Mouse (Mus musculus) lung, embryonic 14.5 days (tissue): ENCODE results near the gene St3gal3. TPM values are rescaled to one million over a fixed set of nuclear protein-coding genes. Genes with fewer than 3 reads are reported as not detected.

Source experiments
- ATAC-seq: fragments of 200-750 bp; cut with Nextera tagmentation; 2 replicates; pipeline ENCODE4 v1.8.0; 2017; ENCODE audit warnings: mild to moderate bottlenecking, moderate TSS enrichment, moderate library complexity; ENCODE audit not compliant: insufficient read depth
- DNase-seq: peaks from one replicate; pipeline ENCODE4 v3.0.0-alpha.2; 2015
- H3K27ac ChIP-seq: fragments of 300-500 bp; sonication (generic); 2 replicates; pipeline ENCODE4 v1.5.1; 2014; ENCODE audit warnings: low read depth, mild to moderate bottlenecking, moderate library complexity
- H3K27me3 ChIP-seq: fragments of 300-500 bp; sonication (generic); 2 replicates; pipeline ENCODE4 v1.6.1; 2014; ENCODE audit warnings: low read length, control low read depth; ENCODE audit not compliant: insufficient read depth
- H3K36me3 ChIP-seq: fragments of 300-500 bp; sonication (generic); 2 replicates; pipeline ENCODE4 v1.6.1; 2014; ENCODE audit warnings: control low read depth; ENCODE audit not compliant: insufficient read depth
- H3K4me1 ChIP-seq: fragments of 300-500 bp; sonication (generic); 2 replicates; pipeline ENCODE4 v1.6.1; 2014; ENCODE audit warnings: antibody characterized with exemption, control low read depth; ENCODE audit not compliant: insufficient read depth
- H3K4me2 ChIP-seq: fragments of 300-500 bp; sonication (generic); 2 replicates; pipeline ENCODE4 v1.6.1; 2014; ENCODE audit warnings: mild to moderate bottlenecking
- H3K4me3 ChIP-seq: fragments of 300-500 bp; sonication (generic); 2 replicates; pipeline ENCODE4 v1.5.1; 2014; ENCODE audit warnings: low read depth, low read length
- H3K9ac ChIP-seq: fragments of 300-500 bp; sonication (generic); 2 replicates; pipeline ENCODE4 v1.6.1; 2014
- H3K9me3 ChIP-seq: fragments of 300-500 bp; sonication (generic); 2 replicates; pipeline ENCODE4 v1.6.1; 2016; ENCODE audit warnings: low read depth, low read length, control low read depth
- CTCF ChIP-seq: IDR thresholded peaks from 2 replicates; pipeline ENCODE4 v1.5.1; 2016; ENCODE audit warnings: antibody characterized with exemption, low read depth
- WGBS: fragments of 180-500 bp; shearing (Covaris S2); extraction: QIAGEN DNeasy Blood & Tissue Kit; methylation state at CpG from one replicate; pipeline ENCODE4 v1.1.7; 2014; 5-methylcytosine and 5-hydroxymethylcytosine counted together
- polyA plus RNA-seq: library from polyadenylated mRNA; unstranded; fragments of >200 nt; fragmentation: Nextera tagmentation; extraction: Ambion mirVana; gene quantifications from 2 replicates; pipeline ENCODE4 v1.2.1, GENCODE M21; 2014

Gene St3gal3
- polyA plus RNA-seq, 1 experiment from 2014 or later: 6.3 TPM

DNA sequence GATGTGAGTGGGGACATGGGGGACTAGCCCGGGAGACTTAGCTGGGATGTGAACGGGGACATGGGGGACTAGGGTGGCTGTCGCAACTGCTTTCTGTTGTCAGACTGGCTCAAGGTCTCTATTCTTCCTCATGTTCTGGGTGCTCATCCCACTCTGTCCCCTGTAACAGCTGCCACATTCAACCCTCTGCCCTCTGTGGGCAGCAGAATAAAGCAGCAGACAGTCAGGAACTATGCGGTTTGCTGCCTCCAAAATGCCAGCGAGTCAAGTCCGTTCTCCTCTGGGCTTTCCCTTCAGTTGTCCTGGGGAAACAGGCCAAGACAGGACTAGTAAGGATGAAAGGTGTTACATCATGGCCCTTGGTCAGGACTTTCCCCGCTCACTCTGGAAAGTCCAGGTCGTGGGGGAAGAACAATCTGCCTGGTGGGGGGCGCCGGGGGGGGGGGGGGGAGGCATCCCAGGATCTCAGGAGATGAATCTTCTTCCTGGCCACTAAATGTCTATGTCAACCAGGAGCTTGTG is 14.4 kb upstream of the St3gal3 start:
- no peaks in the 10 kb centered on the region for H3K4me1 ChIP-seq
- no peak for TF ChIP-seq CTCF
- H3K27me3 ChIP-seq: no peaks in the 10 kb centered on the region
- H3K27ac ChIP-seq: no peak overlapping the region
- no peak overlapping the region for H3K4me3 ChIP-seq
- 87% methylated on average over 10 of the region's 10 CpGs for WGBS
- no peak overlapping the region for H3K9ac ChIP-seq
- H3K4me2 ChIP-seq: no peak overlapping the region
- H3K36me3 ChIP-seq: peaks cover 100% of the 10 kb centered on the region
- no peaks in the 10 kb centered on the region for H3K9me3 ChIP-seq
- ATAC-seq: no peak
- DNase-seq: no peak

DNA sequence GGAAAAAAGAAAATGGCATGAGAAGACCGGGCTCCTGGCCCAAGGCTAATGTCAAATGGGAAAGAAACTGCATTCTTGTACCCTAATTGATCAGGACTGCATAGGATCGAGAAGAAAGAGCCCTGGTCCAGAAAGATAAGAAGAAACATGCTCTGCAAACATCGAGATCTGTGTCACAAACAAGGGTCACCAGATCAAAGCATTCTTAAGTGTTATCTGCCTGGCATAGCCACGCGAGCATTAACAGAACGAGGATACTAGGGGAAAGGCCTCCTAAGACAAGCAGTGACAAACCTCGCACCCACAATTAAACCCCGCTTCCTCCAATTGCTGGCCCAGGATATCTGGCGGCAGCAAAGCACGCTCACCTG is 13.6 kb upstream of the St3gal3 start:
- Histone ChIP-seq H3K4me2 (no peak overlapping the region), H3K4me3 (no peak overlapping the region), H3K9ac (no peak overlapping the region), H3K27me3 (no peaks in the 10 kb centered on the region), H3K36me3 (peaks cover 100% of the 10 kb centered on the region), H3K4me1 (no peaks in the 10 kb centered on the region), H3K9me3 (no peaks in the 10 kb centered on the region), H3K27ac (no peak overlapping the region)
- WGBS: 54% methylated on average over 10 of the region's 10 CpGs
- ATAC-seq (no peak), DNase-seq (no peak)
- no peak for TF ChIP-seq CTCF

DNA sequence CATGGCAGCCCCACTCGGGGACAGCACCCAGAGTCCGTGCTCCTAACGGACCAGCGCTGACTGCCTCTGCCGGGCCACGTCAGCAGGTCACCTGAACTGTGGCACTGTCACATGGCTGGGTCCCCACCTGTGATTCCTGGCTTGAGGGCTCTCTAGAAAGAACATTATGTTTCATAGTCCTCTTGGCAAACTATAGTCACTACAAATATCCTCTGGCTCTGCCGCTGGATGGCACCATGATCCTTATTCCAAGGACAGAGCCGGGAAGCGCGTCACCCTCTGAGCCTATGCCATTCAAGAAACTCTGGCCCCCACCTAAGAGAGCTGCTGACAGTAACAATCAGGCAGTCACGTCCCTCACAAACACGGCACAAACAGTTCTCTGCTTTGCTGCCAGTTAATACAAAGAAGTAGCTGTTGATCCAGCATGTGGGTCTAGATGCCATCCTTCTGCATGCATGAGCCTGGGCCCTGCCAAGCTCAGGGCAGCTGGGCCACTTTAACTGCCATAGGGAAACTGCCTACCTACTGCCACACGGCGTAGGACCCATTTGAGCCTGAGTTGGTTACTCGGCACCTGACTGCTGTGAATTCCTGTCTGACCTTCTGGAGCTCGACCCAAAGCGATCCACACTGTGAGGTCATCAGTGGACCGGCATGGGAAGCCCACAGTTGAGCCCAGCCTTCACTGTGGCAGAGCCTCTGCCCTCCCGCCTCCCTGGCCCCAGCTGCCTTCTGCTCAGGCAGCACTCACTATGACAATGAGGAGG is 13.0 kb upstream of the St3gal3 start:
- H3K27ac ChIP-seq: no peak overlapping the region
- H3K9ac ChIP-seq: no peak overlapping the region
- ATAC-seq (no peak), DNase-seq (no peak)
- no peaks in the 10 kb centered on the region for H3K27me3 ChIP-seq
- H3K4me1 ChIP-seq: no peaks in the 10 kb centered on the region
- TF ChIP-seq CTCF: no peak
- H3K9me3 ChIP-seq: no peaks in the 10 kb centered on the region
- H3K4me2 ChIP-seq: no peak overlapping the region
- 89% methylated on average over 19 of the region's 19 CpGs for WGBS
- no peak overlapping the region for H3K4me3 ChIP-seq
- H3K36me3 ChIP-seq: peaks cover 100% of the 10 kb centered on the region

DNA sequence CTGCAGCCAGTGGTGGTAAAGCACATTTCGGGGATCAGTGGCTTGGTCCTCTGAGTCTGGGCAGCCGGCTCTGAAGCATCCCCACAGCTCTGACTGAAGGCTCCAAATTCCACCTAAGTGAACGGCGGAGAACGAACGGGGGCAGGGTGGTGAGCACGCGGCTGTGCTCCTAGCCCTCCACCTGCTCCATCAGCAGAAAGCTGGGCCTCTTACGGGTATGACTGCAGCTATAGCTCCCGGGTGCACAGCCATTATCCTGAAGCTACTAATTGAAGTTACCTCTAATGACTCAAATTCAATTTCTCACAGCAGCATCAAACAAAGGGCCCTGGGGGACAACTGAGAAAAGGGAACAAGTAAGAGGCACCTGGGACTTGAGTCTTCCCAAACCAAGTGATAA is 12.4 kb upstream of the St3gal3 start:
- H3K36me3 ChIP-seq: peaks cover 100% of the 10 kb centered on the region
- no peaks in the 10 kb centered on the region for H3K9me3 ChIP-seq
- H3K27ac ChIP-seq: no peak overlapping the region
- no peak overlapping the region for H3K9ac ChIP-seq
- no peak overlapping the region for H3K4me2 ChIP-seq
- 84% methylated on average over 10 of the region's 10 CpGs for WGBS
- no peaks in the 10 kb centered on the region for H3K4me1 ChIP-seq
- no peaks in the 10 kb centered on the region for H3K27me3 ChIP-seq
- TF ChIP-seq CTCF: no peak
- DNase-seq: no peak
- H3K4me3 ChIP-seq: no peak overlapping the region
- ATAC-seq: no peak

DNA sequence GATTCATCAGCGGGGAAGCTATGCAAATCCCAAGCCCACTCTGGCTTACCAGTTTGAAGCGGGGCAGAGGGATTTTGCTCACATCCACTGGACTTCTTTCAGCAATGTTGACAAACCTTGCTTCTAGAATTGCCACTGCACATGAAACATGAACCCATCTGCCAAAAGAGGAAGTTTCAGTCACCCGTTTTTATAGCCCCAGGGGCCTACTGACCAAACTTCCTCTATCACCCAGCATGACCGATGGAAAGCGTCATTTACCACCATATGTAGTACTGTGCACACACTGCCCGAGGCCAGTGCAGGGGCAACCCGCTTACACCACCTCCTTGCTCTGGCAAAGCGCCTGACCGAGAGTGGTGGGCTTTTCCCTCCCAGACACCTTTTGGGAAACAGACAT is 9.6 kb upstream of the St3gal3 start:
- TF ChIP-seq CTCF: no peak
- Histone ChIP-seq H3K9me3 (no peaks in the 10 kb centered on the region), H3K27me3 (no peaks in the 10 kb centered on the region), H3K36me3 (peaks cover 97% of the 10 kb centered on the region), H3K4me1 (no peaks in the 10 kb centered on the region), H3K9ac (no peak overlapping the region), H3K4me2 (no peak overlapping the region), H3K4me3 (no peak overlapping the region), H3K27ac (no peak overlapping the region)
- 81% methylated on average over 9 of the region's 9 CpGs for WGBS
- ATAC-seq (no peak), DNase-seq (no peak)

DNA sequence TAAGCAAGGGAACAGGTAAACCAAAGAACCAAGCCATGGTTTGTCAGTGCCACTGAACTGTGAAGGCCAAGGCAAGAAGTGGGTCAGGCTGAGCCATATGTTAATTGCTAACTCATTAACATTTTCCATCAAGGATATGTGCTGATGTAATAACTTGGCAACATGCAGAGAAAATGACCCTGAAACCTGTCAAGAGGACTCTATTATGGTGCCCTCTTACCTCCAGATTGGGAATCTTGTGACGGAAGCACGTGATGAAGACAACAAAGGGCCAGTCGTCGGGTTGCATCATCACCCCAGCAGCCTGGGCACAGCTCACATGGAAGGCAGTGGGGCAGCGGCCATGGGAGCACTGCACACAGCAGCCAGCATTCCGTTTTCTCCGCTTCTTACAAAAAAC is 9.0 kb upstream of the St3gal3 start:
- no peaks in the 10 kb centered on the region for H3K4me1 ChIP-seq
- H3K27ac ChIP-seq: no peak overlapping the region
- DNase-seq (no peak), ATAC-seq (no peak)
- 91% methylated on average over 7 of the region's 7 CpGs for WGBS
- H3K9ac ChIP-seq: no peak overlapping the region
- no peak overlapping the region for H3K4me2 ChIP-seq
- no peaks in the 10 kb centered on the region for H3K9me3 ChIP-seq
- H3K36me3 ChIP-seq: peaks cover 97% of the 10 kb centered on the region
- H3K27me3 ChIP-seq: no peaks in the 10 kb centered on the region
- no peak for TF ChIP-seq CTCF
- no peak overlapping the region for H3K4me3 ChIP-seq

DNA sequence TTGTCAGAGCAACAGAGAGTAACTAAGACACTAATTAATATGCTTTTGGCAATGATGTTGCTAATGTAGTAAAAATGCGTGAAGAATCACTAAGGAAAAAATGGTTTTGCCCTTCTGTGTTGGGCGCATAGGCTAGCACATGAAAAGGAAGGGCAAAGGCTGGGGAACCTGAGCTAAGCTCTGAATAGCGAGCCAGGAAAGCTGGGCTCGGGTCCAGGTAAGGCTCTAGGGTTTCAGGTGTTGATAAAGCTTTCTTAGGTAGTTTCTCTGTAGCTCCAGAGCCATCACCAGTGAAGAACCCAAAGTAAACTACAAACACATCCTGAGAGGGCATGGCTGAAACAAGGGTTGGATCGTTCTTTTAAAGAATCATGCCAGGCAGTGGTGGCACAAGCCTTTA is 6.8 kb upstream of the St3gal3 start:
- Histone ChIP-seq H3K4me2 (no peak overlapping the region), H3K9me3 (no peaks in the 10 kb centered on the region), H3K27me3 (no peaks in the 10 kb centered on the region), H3K4me3 (no peak overlapping the region), H3K36me3 (peaks cover 96% of the 10 kb centered on the region), H3K27ac (no peak overlapping the region), H3K4me1 (no peaks in the 10 kb centered on the region), H3K9ac (no peak overlapping the region)
- DNase-seq (no peak), ATAC-seq (no peak)
- TF ChIP-seq CTCF: no peak
- WGBS: 96% methylated on average over 5 of the region's 5 CpGs
